Mouse (Mus musculus): ENCODE data around the gene Abracl. TPM values are rescaled to one million over a fixed set of nuclear protein-coding genes. Genes with fewer than 3 reads are reported as not detected.

Abracl gene
- 10 to 100 TPM; 21.8 to 36.0 (median 28.9) TPM for total RNA-seq (2022)

DNA sequence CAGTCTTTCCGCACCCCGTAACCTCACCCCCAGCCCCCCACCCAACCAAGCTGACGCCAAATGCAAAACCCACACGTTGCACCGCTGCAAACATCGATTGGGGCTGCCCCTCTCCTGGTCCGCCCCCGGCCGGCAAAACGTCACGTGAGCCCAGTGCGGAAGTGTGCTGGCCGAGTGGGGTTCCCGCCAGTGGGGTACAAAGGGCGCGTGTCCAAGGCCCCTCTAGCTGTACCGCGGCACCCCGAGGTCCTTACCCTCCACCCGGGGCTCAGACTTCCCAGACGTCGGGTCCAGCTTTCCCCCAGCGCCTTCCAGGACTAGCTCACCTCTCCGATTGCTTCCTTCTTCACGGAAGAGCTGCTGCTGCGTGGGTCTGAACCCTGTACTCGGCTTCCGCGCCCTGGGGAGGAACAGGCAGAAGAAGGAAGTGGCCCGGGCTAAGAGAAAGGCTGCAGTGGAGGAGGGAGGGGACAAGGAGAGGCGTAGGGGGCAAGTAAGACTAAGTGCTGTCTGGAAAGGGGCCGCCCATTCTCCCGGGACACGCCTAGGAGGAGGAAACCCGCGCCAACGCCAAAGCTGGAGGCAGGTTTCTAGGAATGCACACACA, at the start of gene Abracl:
TSS of gene Abracl (minus strand) at position 548 of the 607 bp plus-strand sequence.
- peak; percentile 41 to 48 for DNase-seq (ENCODE audit: low spot score in 2 of 2)

DNA sequence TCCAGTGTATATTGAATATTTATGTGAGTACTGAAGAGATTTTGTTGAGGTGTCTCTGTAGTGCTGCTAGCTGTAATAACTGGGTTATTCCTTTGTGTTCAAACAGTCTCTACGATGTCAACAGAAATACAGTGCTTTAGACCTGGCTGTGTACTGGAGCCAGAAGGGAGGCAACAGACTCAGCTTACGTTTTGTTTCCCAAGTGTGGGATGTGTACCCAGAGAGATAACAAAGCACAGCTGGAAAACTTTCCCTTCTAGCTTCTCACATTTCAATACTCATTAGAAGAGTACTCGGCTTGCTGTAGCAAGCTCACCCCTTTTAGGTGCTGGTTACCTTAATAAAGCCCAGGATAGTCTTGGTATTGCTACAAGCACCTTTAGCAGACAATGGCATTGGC, 49.8 kb upstream of the Abracl start:
- no peak for DNase-seq (ENCODE audit: low spot score in 2 of 2)

DNA sequence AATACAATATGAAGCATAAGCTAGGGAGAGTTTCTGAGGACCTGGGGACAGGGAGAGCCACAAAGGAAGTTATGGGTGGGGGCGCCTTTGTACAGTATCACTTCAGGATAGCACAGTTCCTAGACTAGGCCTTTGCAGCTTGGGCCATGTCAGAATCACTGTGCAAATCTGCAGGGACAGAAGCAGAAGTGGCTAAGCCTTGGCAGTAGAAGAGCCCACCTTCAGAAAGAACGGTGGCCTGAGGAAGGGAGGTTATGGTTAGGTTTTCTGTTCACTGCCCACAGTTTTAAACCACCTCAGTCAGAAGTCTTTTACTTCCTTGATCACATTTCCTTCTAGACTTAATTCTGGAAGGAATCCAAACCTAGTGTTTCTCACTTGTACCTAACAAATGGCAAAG, 47.5 kb upstream of the Abracl start:
- no peak for DNase-seq (ENCODE audit: low spot score in 2 of 2)

DNA sequence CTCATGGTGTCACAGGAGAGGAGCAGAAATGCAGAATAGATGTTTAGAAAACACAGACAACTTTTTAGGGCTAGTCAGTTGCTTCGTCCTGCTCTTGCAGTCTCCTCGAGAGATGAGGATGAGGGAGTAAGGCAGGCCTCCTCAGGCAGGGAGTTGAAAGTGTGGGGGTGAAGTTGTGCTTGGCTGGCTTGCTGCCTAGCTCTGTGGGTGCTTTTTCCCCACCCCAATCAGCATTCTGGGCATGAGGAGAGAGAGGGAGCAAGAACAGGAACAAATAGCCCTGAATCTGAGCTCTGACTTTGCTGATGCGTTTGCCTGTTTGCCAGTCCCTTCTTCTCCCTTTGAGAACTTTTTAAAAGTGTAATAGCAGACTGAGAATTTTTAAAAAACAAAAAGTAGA, 47.1 kb upstream of the Abracl start:
- peak; percentile 59 to 73 for DNase-seq (ENCODE audit: low spot score in 2 of 2)

DNA sequence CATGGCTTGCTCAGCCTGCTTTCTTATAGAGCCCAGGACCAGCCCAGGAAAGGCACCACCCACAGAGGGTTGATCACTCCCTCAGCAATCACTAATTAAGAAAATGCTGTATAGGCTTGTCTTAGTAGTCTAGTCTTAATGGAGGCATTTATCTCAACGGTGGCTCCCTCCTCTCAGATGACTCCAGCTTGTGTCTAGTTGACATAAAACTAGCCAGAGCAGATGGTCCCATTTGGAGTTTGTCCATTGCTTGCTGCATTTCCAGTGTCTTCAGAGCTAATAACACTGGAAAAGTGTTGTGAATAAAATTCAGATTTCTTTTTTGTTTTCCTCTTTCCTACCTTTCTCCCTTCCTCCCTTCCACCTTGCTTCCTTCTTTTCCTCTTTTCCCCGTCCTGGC, 46.5 kb upstream of the Abracl start:
- DNase-seq (ENCODE audit: low spot score in 2 of 2): no peak

DNA sequence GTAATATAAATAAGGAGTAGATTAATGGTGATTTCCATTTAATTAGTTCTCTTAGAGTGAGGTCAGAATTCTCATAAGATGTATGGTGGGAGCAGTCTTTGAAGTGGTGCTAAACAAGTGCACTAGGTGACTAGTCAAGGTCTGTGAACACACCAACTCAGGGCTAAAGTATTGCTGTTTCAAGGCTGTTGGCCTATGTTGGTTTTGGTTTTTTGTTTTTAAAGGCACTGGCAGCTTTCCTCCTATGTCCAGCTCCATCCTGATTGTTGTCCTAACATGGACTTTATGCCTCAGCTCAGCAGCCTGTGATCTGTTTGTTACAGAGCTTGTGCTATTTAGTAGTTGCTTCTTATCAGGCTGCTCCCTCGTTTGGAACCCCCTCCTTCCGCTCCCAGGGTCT, 45.8 kb upstream of the Abracl start:
- DNase-seq (ENCODE audit: low spot score in 2 of 2): no peak

DNA sequence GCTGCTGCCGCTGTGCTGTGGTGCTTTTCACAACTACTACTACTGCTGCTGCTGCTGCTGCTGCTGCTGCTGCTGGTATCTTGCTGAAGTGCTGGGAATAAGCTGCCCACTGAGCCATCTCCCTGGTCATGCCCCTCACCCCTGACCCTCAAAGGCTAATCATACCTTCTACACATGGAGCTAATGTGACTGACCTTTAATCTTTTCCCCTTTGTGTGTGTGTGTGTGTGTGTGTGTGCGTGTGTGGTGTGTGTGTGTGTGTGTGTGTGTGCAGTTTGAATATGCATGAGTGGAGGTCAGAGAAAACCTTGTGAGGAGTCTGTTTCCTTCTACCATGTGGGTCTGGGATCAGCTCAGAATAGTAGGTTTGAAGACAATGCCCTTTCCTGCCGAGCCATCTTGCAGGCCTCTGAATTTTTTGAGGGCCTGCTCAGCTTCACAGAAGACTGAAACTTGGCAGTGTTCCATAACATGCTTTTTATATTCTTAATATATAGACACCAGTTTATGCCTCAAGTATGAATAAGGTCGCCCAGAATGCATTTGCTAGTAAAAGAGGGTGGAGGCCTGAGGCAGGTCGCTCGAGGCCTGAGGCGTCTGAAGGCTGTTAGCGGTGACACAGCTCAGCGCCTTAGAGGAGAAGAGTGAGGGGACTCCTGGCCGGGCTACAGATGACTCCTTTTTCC, 44.8 kb upstream of the Abracl start:
- DNase-seq (ENCODE audit: low spot score in 2 of 2): no peak

DNA sequence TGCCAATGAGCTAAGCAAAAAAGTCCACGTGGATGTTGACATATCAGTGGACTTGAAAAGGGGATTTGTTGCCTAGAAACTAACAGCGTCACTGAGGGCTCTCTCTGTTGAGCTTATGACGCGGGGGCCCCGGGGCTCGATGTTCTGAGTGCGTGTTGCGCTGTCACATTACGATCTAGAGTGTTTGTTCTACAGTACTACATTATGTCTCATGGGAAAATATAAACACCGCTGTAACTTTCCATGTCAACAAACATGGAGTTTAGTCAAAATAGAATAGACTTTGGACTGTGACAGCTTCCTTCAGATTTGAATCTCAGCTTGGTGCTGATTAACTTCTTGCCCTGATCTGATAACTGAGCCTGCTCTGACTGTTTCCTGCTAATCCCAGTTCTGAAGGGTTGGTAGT, 42.9 kb upstream of the Abracl start:
- no peak for DNase-seq (ENCODE audit: low spot score in 2 of 2)

DNA sequence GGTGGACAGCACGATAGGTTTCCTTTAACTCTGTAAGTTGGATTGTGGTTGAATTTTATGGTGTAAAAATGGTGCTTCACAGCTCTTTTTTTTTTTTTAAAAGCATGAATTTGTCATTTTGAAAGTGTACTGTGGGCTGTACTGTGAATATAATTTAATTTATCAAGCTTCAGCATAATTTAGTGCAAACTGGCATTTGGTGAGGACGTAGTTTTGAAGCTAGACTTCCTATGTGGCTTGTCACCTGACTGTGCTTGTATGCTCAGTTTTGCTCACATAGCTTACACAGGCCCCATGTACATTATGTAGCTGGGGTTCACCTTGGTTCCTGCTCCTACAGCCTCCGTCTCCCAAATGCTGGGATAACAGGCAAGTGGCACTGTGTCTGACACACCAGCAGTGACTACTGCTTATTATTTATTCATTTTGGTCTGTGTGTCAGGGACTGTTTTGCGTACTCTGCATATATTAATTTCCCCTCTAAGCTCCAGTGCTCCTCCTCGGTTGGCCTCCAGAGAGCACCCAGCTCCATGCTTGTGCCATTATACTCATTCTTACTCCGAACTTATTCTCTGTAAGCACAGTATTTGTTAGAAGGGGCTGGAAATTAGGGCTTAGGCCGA, 41.6 kb upstream of the Abracl start:
- DNase-seq (ENCODE audit: low spot score in 2 of 2): no peak

DNA sequence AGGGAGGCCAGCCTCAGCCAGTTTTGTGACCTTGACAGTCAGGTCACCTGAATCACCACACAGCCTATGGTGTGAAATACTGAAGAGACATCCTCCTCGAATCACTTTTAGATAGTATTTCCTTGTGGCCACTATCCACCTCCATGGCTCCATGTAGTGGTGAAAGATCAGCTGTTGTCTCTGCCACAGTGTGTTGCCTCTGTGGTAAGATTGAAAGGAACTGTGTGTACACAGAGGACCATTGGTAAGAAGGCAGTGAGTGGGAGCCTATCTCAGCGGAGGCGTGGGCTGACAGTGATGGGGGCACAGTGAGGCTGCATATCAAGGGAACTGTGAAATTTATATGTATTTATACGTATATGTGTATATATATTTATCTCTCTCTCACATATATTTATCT, 38.4 kb upstream of the Abracl start:
- no peak for DNase-seq (ENCODE audit: low spot score in 2 of 2)

DNA sequence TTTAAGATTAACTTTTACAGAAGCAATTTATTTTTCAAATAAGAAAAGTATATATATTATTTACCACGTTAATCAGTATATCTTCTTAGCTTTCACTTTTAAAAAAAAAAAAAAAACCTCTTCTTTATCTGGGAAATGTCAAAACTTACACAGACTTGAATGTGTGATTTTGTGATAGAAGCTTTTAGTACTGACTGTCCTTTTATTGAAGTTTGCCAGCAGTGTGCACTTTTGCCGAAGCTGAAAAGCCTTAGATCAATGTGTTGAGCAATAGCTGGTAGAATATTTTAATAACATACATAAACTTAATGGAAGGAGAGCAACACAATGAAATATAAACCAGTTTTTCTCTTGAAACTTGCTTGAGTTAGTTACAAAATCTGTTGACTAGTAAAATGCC, 37.7 kb upstream of the Abracl start:
- no peak for DNase-seq (ENCODE audit: low spot score in 2 of 2)

DNA sequence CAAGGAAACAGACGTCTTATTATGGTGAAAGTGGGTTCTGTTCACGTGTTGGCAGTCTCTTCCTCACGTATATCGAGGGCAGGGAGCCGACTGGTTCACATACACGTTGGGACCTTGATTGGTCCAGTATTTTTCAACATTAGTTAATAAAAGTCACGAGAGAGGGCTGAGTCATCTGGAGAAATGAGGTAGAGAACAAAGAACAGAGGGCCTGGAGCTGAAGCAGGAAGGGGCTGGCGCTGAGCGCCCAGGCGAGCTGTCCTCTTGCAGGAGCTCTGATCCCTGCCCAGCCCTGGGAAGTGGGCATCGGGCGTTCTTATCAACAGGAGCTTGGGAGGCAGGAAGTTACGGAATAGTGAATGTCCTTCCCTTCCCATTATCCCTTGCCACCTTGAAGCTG, 36.7 kb upstream of the Abracl start:
- no peak for DNase-seq (ENCODE audit: low spot score in 2 of 2)

DNA sequence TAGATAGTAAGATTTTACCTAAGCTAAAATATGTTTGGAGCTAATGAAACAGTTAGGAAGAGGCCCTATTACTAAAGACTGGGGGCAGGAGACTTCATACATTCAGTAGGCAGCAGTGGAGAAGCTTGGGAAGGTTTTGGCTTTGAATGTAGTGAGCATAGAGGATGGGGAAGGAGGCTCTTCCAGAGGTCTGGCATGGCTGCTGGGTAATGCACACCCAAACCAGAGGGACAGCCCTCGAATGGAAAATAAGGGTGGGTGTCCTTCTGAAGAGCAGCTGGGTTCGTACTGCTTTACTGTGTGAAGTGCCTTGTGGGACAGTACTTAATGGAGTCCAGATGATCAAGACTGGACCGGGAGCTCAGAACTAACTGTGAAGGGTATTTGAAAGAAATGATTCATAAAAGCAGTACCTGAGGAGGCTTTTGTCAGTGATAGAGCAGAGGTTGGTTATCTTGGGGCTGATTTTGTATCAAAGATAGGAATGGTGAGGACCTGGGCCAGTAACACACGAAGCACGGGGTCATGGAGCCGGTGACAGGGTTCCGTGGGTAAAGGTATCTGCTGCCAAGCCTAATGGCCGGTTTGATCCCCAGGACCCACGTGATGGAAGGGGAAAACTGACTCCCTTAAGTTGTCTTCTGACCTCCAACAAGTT, 35.7 kb upstream of the Abracl start:
- DNase-seq (ENCODE audit: low spot score in 2 of 2): no peak

DNA sequence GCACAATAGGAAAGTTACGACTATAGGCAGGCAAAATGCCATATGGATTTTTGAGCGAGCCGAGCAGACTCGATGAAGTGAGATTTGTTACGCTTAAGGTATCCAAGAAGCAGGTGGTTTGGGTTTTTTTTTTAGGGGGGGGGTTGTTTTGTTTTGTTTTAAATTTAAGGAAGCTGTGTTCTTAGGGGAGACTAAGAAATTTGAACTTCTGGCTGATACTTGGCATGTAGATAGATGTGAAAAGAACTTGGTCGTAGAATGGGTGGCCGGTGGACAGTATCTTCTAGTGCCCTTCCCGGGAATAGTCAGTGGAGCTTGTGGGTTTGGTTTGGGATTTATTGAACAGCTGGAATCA, 33.3 kb upstream of the Abracl start:
- no peak for DNase-seq (ENCODE audit: low spot score in 2 of 2)

DNA sequence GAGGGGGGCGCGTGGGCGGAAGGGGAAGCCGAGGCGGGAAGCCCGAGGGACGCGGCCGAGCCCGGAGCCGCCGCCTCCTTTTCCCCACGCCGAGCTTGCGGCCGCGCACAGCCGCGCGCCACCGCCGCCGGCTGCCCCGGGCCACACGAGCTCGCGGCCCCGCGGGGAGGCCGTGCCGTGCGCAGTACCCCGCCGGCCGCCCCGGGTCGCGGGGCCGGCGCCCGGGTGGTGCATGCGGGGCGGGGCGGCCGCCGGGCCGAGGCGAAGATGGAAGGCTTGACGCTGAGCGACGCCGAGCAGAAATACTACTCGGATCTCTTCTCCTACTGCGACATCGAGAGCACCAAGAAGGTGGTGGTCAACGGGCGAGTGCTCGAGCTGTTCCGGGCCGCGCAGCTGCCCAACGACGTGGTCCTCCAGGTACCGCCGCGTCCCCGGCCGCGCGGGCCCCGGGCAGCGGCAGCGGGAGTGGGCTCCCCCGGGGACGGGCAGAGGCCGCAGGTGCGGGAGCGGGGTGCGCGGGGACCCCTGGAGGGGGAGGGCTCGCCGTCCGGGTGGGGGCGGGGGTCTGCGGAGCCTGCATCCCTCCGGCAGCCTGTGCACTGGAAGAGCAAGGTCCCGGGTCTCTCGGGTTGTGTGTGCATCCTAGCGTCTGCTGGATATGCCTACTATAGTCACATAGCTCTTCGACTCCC, 32.8 kb upstream of the Abracl start, which contains the start of gene Reps1:
TSS of gene Reps1 (plus strand) at position 166 of the 695 bp plus-strand sequence.
- DNase-seq (ENCODE audit: low spot score in 2 of 2): peak in 1 of 2 experiments; percentile 14

DNA sequence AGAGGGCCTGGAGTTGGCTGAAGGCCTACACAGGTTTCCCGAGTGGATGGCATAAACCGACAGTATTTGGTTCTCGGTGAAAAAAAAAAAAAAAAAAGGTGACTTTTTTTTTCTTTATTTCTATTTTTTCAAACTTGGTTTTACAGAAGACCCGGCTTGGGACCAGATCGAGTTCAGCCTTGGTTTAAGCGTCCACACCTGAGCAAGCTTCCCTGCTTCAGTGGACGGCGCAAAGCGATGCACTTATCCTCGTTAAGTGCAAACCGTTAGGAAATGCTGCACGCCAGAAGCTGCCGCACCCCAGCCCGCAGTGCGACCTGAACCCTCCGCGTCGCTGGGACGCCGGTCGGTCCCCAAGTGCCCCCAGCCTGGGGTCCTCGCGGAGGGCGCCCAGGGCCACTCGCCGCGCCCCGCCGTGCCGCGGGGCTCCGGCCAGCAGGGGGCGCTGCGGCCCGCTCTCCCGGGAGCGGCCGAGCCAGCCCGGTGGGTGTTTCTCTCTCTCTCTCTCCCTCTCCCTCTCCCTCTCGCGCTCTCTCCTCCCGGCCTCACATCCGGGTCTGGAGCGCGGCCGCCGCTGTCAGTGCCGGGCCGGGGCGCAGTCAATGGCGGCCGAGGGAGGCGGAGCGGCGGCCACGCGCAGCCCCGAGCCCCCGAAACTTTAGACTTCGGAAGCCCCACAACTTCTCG, 32.1 kb upstream of the Abracl start:
- DNase-seq (ENCODE audit: low spot score in 2 of 2): peak; percentile 60 to 76

DNA sequence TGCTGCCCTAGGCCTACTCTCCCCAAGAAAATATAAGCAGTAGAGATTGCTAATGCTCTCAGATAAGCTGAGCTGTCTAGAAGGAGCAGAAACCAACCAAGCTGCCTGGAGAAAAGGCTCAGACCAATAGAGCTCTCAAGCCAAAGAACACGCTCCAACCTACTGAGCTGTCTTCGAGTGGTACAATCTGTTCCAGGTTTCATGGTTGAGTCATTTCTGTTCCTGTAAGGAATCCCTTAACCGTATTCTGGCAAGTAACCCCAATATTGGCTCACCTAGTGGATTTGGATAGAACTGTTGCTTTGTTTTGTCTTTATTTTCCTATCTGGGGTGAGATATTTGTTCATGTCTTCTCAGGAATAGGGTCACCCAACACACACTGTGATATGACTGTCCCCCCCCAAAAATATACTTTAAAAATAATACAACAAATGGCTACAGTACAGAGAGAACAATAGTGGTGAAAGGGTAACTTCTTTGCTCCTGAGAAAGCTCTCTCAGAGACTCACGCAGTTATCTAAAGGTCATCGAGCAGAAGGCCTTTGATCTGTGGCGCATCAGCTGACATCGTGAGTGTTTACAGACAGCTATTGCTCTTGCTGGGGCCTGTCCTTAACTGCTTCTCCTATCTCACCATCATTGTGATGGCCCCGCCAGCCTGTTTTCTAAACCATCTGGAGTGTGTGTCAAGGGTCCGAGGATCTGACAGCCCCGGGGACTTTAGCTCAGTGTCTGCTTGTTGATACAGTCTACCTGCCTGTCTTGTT, 24.5 kb upstream of the Abracl start:
- DNase-seq (ENCODE audit: low spot score in 2 of 2): no peak

DNA sequence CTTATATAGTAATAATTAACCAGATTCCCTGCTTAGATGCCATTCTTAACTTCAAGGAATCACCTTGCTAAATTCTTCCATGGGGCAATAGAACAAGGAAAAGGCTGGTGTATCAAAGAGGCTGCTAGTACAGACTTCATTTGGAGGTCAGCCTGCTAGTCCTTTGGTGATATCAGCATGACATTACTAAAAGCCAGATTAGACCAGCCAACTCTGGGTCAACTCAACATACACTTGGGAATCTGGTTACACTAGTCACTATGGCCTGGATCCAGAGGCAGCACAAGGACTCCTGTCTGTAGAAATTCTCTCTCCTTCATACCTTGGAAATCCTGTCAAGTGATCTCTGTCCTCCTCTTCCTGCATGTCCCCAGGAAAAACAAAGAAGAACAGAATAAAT, 23.3 kb upstream of the Abracl start:
- no peak for DNase-seq (ENCODE audit: low spot score in 2 of 2)

DNA sequence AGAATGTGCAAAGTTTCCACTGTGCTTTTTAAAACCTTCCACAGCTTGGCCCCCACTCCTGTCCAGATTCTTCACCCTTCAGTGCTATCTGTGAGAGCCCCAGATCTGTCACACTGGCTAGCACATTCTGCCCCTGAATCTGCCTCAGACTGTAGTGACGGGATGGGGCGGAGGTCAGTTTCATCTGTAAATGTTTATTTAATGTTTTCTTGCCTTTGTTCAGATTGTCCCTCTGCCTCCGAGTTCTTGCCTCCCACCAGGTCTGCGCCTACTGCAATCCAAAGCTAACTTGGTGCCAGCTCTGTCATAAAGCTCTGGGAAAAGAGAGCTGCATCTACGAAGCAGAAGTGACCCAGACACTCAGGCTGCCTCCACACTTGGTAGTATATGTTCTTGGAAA, 13.8 kb upstream of the Abracl start:
- no peak for DNase-seq (ENCODE audit: low spot score in 2 of 2)

DNA sequence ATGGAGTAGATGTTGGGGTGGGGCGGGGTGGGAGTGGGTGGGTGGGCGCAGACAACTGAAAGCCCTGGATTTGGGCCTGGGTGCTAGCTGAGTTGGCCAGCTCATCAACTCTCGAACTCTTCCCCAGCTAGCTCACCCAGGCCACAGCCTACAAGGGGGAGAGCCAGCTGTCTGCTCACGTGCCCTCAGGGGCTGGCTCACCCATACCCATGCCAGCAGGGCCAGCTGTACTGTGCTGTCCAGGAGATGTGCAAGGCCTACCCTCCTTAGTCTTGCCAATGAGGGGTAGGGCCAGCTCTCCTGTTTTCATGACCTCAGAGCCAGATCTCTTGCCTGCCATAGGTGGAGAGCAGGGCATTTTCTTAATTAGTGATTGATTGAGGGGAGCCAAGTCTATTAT, 11.3 kb upstream of the Abracl start:
- DNase-seq (ENCODE audit: low spot score in 2 of 2): no peak

Measured in layer of hippocampus, adult 8-10 months (tissue).